Mouse (Mus musculus): ENCODE results near the gene Il4i1.
"Not testable (repeated sequence)": the region's sequence is repeated elsewhere in the genome, so short reads cannot be mapped to it uniquely, and the experiment has no call there.

Gene Il4i1

DNA sequence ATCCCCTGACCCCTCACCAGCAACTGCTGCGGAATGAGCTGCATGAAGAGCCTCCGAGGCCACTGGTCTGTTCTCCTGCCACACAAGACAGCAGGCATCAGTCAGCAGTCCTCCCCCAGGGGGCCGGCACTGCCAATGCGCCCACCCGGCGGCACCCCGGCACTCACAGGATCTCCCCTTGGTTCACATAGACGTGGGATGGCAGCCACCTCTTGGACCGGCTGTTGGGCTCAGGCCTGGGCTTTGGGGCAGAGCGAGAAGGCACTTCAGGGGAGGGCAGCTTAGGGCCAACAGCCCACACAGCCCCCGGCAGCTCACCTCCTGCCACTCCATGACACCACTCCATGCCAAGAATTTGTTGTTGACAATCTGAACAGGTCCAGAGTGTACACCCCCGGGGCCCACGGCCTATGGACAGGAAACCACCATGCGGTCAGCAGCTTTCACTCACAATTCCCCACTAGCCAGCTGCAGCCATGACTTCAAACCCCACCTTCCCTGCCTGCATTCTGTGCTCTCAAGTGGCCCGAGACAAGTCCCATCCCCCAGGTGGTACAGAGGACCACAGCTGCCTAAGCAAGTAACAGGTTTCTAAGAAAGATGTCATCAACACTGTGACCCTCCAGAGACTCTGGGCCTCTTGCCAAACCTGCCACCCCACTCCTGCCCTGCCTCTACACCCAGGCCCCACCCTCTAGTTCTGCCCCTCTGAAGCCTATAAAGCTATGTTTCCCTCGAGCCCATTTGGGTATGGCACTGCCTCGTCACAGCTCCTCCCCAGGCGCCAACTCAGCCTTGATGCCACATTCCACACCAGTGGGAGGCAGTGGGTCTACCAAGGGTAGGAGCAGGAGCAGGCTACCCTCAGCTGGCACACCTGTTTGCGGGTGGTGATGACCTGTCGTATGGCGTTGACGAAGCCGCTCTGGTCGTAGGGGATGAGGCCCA lies 48.7 kb downstream of the Il4i1 start:
- no peak for DNase-seq

- no peak for DNase-seq
These were observed 50.3 kb downstream of the Il4i1 start for GRCm38 (mm10) chr7:44866276-44867009.

- DNase-seq: no peak
These were observed 51.0 kb downstream of the Il4i1 start for GRCm38 (mm10) chr7:44867010-44867702.

DNA sequence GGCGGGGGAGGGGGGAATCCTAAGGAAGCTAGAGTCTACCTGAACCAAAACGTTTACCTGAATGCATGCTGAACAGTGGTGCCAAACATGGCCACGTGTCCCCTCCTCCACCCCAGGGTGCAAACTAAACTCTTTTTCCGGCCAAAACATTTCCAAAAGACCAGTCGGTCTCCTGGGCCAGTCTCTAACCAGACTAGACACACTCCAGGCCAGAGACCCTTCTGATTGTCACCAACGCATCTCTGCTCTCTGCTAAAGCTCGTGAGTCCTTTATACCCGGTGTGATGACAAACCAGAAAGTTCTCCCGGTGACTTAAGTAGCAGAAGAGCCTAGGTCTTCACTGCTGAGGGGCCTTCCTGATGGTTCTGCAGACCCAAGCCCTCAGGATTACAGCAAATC lies 51.6 kb downstream of the Il4i1 start:
- DNase-seq: no peak

DNA sequence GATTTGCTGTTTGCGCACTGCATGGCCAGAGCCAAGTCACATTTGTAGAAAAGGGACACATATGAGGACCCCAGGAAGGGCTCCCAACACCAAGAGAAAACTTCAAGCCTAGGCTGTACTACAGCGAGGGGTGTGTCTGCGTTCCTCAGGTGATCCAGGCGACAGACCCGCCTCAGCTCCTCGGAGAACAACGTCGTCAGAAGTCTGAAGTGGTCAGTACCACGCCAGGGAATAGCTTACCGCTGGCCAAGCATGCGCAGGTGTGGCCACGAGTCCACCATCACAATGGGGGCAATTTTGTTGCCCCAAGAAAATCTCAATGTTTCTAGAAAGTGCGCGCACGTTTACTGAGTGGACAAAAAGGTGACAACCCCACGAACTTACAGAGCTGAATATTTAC lies 52.3 kb downstream of the Il4i1 start:
- DNase-seq: no peak

GRCm38 (mm10) chr7:44868919-44869696 lies 52.9 kb downstream of the Il4i1 start:
- DNase-seq: peak; percentile 72

GRCm38 (mm10) chr7:44869697-44870528 lies 53.7 kb downstream of the Il4i1 start, which contains the start of gene Ptov1:
Ptov1 (minus strand) TSS chr7:44869788.
- peak; percentile 92 for DNase-seq

DNA sequence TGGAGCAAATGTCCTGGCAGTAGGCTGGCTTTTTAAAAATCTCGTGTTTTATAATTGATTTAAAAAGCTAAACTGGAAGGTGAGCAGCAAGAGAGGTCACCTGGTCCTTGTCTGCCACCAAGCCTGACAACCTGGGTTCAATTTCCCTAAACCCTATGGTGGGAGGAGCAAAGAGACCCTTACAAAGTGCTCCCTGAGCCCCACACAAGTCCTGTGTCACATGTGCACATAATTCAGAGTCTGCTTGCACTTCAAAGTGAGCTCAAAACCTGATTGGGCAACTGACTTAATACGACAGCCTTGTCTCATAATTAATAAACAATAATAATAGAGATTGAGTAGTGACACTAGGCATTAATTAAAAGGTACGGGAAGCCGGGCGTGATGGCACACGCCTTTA lies 54.4 kb downstream of the Il4i1 start:
- no peak for DNase-seq

GRCm38 (mm10) chr7:44871181-44871580 lies 55.0 kb downstream of the Il4i1 start:
- DNase-seq: no peak

GRCm38 (mm10) chr7:44871774-44872173 lies 55.6 kb downstream of the Il4i1 start:
- DNase-seq: not testable (repeated sequence)

DNA sequence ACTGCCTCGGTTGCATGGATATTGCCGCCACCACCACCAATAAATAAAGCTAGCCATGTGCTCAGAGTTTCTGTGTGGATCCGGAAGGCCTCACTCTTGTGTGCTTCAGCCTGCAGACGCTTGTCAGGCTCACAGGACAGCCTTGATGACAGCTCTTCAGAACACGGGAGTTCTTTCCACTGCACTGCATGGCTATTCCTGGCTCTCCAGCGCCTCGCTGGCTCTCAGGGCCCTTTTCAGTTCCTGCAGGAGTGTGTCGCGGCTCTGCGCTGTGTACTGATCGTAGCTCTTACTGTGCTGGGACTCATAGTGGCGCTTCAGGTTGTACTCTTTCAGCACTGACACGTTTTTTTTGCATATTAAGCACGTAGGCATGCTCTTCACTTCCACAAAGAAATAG lies 61.6 kb downstream of the Il4i1 start:
- no peak for DNase-seq

DNA sequence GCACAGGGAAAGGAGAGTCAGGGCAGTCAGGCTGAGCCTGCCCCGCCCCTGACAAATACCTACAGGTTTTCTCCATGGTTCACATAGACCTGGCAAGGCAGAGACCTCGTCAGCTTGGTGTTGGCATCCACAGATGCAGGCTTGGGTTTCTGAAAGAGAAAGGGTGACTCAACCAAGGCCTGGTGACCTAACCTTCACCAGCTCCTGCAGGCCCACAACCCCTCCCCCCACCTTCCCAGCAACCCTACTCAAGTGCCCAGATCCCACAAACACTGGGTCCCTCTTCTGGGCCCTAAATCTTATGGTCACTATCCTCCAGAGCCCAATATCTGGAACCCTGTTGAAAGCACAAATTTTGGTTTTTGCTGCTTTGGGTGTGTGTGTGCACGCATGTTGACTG lies 66.8 kb downstream of the Il4i1 start:
- no peak for DNase-seq

GRCm38 (mm10) chr7:44884637-44885036 lies 68.5 kb downstream of the Il4i1 start:
- no peak for DNase-seq

GRCm38 (mm10) chr7:44886964-44887363 lies 70.8 kb downstream of the Il4i1 start:
- no peak for DNase-seq

DNA sequence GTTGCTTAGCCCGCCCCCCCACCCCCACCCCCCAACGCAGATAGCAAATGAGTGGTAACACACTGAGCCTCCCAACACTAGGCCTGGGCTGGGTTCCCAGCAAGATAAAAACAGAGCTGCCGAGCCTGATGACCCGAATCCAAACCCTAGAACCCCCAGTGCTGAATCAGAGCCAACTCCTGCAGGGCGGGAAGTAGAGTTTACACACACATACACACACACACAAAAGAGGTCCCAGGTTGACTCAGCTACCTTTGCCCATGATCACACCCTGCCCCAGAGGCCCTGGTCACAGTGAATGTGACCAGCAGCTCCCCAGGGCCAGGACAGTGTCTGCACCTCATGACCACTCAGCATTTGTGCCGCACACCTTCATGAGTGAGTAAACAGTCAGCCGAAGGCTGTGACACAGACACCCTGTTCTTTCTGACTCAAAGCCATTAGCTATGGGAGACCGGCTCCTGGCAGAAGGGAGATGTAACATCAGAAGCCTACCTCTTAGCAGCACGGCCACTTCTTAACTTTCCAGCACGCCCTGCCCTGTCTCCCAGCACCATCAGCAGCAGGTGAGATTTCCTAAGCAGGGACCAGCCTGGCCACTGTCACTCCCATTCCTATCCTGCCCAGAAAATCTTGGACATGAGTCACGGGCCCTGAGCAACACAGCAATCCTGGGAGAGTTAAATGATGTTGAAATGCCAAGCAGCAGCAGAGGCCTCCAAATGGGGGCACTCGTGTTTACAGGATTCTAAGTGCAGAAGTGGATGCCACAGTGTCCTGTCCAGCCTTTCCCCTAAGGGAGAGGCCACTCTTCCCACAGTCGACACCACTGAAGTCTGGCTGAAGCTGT lies 72.3 kb downstream of the Il4i1 start:
- no peak for DNase-seq

- no peak for DNase-seq
These were observed 74.0 kb downstream of the Il4i1 start for GRCm38 (mm10) chr7:44890180-44890579.
